Mouse (Mus musculus): ENCODE data around the gene Rhbdd2.
A peak's percentile ranks its signal among the peaks of the same experiment; 100 is the strongest.
"Not testable (repeated sequence)": the region's sequence is repeated elsewhere in the genome, so short reads cannot be mapped to it uniquely, and the experiment has no call there.

Gene Rhbdd2

GRCm38 (mm10) chr5:135632117-135632796 lies at the start of gene Rhbdd2:
Gene Rhbdd2 (plus strand): TSS chr5:135632618.
- peak; percentile 98 to 99 for DNase-seq

- DNase-seq: no peak
Measured at GRCm38 (mm10) chr5:135585691-135586090, 46.7 kb upstream of the Rhbdd2 start.

- DNase-seq: no peak
Measured at GRCm38 (mm10) chr5:135587764-135588163, 44.7 kb upstream of the Rhbdd2 start.

- DNase-seq: peak in 1 of 2 experiments; percentile 9
Measured at GRCm38 (mm10) chr5:135589996-135590784, 42.2 kb upstream of the Rhbdd2 start.

GRCm38 (mm10) chr5:135604643-135605042 lies 27.8 kb upstream of the Rhbdd2 start:
- DNase-seq: not testable (repeated sequence)

- not testable (repeated sequence) for DNase-seq
Measured at GRCm38 (mm10) chr5:135606717-135607116, 25.7 kb upstream of the Rhbdd2 start.

GRCm38 (mm10) chr5:135607581-135607980 lies 24.8 kb upstream of the Rhbdd2 start:
- DNase-seq: no peak

GRCm38 (mm10) chr5:135609794-135610193 lies 22.6 kb upstream of the Rhbdd2 start:
- no peak for DNase-seq

- DNase-seq: not testable (repeated sequence)
Measured at GRCm38 (mm10) chr5:135619741-135620140, 12.7 kb upstream of the Rhbdd2 start.

GRCm38 (mm10) chr5:135620526-135620925 lies 11.9 kb upstream of the Rhbdd2 start:
- no peak for DNase-seq

- DNase-seq: no peak
Measured at GRCm38 (mm10) chr5:135621725-135622124, 10.7 kb upstream of the Rhbdd2 start.

GRCm38 (mm10) chr5:135623006-135623563 lies 9.3 kb upstream of the Rhbdd2 start:
- no peak for DNase-seq

- DNase-seq: no peak
Measured at GRCm38 (mm10) chr5:135628916-135629315, 3.5 kb upstream of the Rhbdd2 start.

GRCm38 (mm10) chr5:135629401-135629800 lies 3.0 kb upstream of the Rhbdd2 start:
- no peak for DNase-seq

- peak; percentile 64 to 71 for DNase-seq
Measured at GRCm38 (mm10) chr5:135630598-135630997, 1.8 kb upstream of the Rhbdd2 start.

- DNase-seq: no peak
Measured at GRCm38 (mm10) chr5:135632797-135633144, 353 bp downstream of the Rhbdd2 start.

- DNase-seq: no peak
Measured at GRCm38 (mm10) chr5:135639760-135640458, 7.5 kb downstream of the Rhbdd2 start.

- DNase-seq: no peak
Measured at GRCm38 (mm10) chr5:135640459-135640789, 8.0 kb downstream of the Rhbdd2 start.

- no peak for DNase-seq
Measured at GRCm38 (mm10) chr5:135641028-135641427, 8.6 kb downstream of the Rhbdd2 start.

- DNase-seq: peak; percentile 47 to 64
Measured at GRCm38 (mm10) chr5:135642686-135643551, 10.5 kb downstream of the Rhbdd2 start.

GRCm38 (mm10) chr5:135643552-135643842 lies 11.1 kb downstream of the Rhbdd2 start:
- DNase-seq: no peak

- no peak for DNase-seq
Measured at GRCm38 (mm10) chr5:135643869-135644268, 11.5 kb downstream of the Rhbdd2 start.

- no peak for DNase-seq
Measured at GRCm38 (mm10) chr5:135645330-135645729, 12.9 kb downstream of the Rhbdd2 start.
